Mouse (Mus musculus) adipocyte (in vitro differentiated cells): ENCODE data around the gene Gadd45g.
"Not testable (repeated sequence)": the region's sequence is repeated elsewhere in the genome, so short reads cannot be mapped to it uniquely, and the experiment has no call there.

Experiments used
- DNase-seq: peaks from one replicate; pipeline ENCODE4 v3.0.0-alpha.2; 2016; ENCODE audit warnings: low spot score

The Gadd45g gene

GRCm38 (mm10) chr13:51834024-51834423 lies 12.5 kb upstream of the Gadd45g start:
- not testable (repeated sequence) for DNase-seq

- no peak for DNase-seq
Measured at GRCm38 (mm10) chr13:51834520-51834919, 12.0 kb upstream of the Gadd45g start.

- DNase-seq: not testable (repeated sequence)
Measured at GRCm38 (mm10) chr13:51835208-51835607, 11.3 kb upstream of the Gadd45g start.

- DNase-seq: no peak
Measured at GRCm38 (mm10) chr13:51837402-51837801, 9.1 kb upstream of the Gadd45g start.

GRCm38 (mm10) chr13:51839250-51840026 lies 7.0 kb upstream of the Gadd45g start:
- DNase-seq: peak; percentile 76

- no peak for DNase-seq
Measured at GRCm38 (mm10) chr13:51840702-51841101, 5.8 kb upstream of the Gadd45g start.

- DNase-seq: no peak
Measured at GRCm38 (mm10) chr13:51841541-51842115, 4.8 kb upstream of the Gadd45g start.

- DNase-seq: no peak
Measured at GRCm38 (mm10) chr13:51842191-51842590, 4.3 kb upstream of the Gadd45g start.

- DNase-seq: no peak
Measured at GRCm38 (mm10) chr13:51842773-51843172, 3.7 kb upstream of the Gadd45g start.

GRCm38 (mm10) chr13:51843298-51843697 lies 3.2 kb upstream of the Gadd45g start:
- DNase-seq: no peak

GRCm38 (mm10) chr13:51844118-51844517 lies 2.4 kb upstream of the Gadd45g start:
- no peak for DNase-seq

GRCm38 (mm10) chr13:51844661-51845060 lies 1.8 kb upstream of the Gadd45g start:
- peak; percentile 77 for DNase-seq

- peak; percentile 71 for DNase-seq
Measured at GRCm38 (mm10) chr13:51845072-51845471, 1.4 kb upstream of the Gadd45g start.

GRCm38 (mm10) chr13:51845591-51846191 lies 787 bp upstream of the Gadd45g start:
- DNase-seq: peak; percentile 90

GRCm38 (mm10) chr13:51846868-51847793 lies 653 bp downstream of the Gadd45g start:
- DNase-seq: peak; percentile 73

GRCm38 (mm10) chr13:51847979-51848480 lies 1.6 kb downstream of the Gadd45g start:
- DNase-seq: peak; percentile 67

- no peak for DNase-seq
Measured at GRCm38 (mm10) chr13:51848481-51849240, 2.2 kb downstream of the Gadd45g start.

- DNase-seq: peak; percentile 88
Measured at GRCm38 (mm10) chr13:51849241-51850033, 3.0 kb downstream of the Gadd45g start.

GRCm38 (mm10) chr13:51850565-51850964 lies 4.1 kb downstream of the Gadd45g start:
- DNase-seq: no peak

GRCm38 (mm10) chr13:51852560-51853190 lies 6.2 kb downstream of the Gadd45g start:
- DNase-seq: peak; percentile 44
